Mouse (Mus musculus) liver, adult (tissue): ENCODE measurements around the gene Arhgef7.

ENCODE experiments used
- GATA4 ChIP-seq: IDR thresholded peaks from 2 replicates; pipeline ENCODE4 v1.6.1; 2014; ENCODE audit warnings: mild to moderate bottlenecking, low read length; ENCODE audit not compliant: insufficient replicate concordance

Arhgef7 gene

GRCm38 (mm10) chr8:11822550-11823060 lies 95.1 kb downstream of the Arhgef7 start:
- no peak for TF ChIP-seq GATA4

- TF ChIP-seq GATA4: no peak
Observed at GRCm38 (mm10) chr8:11825756-11826155, 98.2 kb downstream of the Arhgef7 start.

GRCm38 (mm10) chr8:11827312-11827711 lies 99.8 kb downstream of the Arhgef7 start:
- TF ChIP-seq GATA4: no peak

GRCm38 (mm10) chr8:11830214-11831046 lies 102.9 kb downstream of the Arhgef7 start:
- TF ChIP-seq GATA4: no peak

GRCm38 (mm10) chr8:11831174-11831573 lies 103.7 kb downstream of the Arhgef7 start:
- no peak for TF ChIP-seq GATA4

- no peak for TF ChIP-seq GATA4
Observed at GRCm38 (mm10) chr8:11831939-11832338, 104.4 kb downstream of the Arhgef7 start.

- no peak for TF ChIP-seq GATA4
Observed at GRCm38 (mm10) chr8:11833157-11833556, 105.6 kb downstream of the Arhgef7 start.

GRCm38 (mm10) chr8:11834200-11834599 lies 106.7 kb downstream of the Arhgef7 start:
- no peak for TF ChIP-seq GATA4

GRCm38 (mm10) chr8:11834691-11835090 lies 107.2 kb downstream of the Arhgef7 start:
- TF ChIP-seq GATA4: no peak

GRCm38 (mm10) chr8:11840174-11840573 lies 112.7 kb downstream of the Arhgef7 start, which contains the start of gene Tex29:
Gene Tex29 (plus strand): TSS chr8:11840474.
- no peak for TF ChIP-seq GATA4

- TF ChIP-seq GATA4: no peak
Observed at GRCm38 (mm10) chr8:11841571-11841970, 114.0 kb downstream of the Arhgef7 start.

GRCm38 (mm10) chr8:11842757-11843156 lies 115.2 kb downstream of the Arhgef7 start:
- no peak for TF ChIP-seq GATA4

GRCm38 (mm10) chr8:11843677-11844315 lies 116.3 kb downstream of the Arhgef7 start:
- TF ChIP-seq GATA4: no peak

GRCm38 (mm10) chr8:11844316-11844685 lies 116.8 kb downstream of the Arhgef7 start:
- no peak for TF ChIP-seq GATA4

GRCm38 (mm10) chr8:11846807-11847206 lies 119.3 kb downstream of the Arhgef7 start:
- TF ChIP-seq GATA4: no peak

- TF ChIP-seq GATA4: no peak
Observed at GRCm38 (mm10) chr8:11867832-11868231, 140.3 kb downstream of the Arhgef7 start.
